Mouse (Mus musculus): ENCODE measurements around the gene Def8.
A peak's percentile ranks its signal among the peaks of the same experiment; 100 is the strongest.

The Def8 gene

GRCm38 (mm10) chr8:123423441-123423840, at the start of gene Def8:
TSS of gene Def8 (plus strand) at chr8:123423527.
- no peak for DNase-seq (ENCODE audit: low spot score)

- peak; percentile 85 for DNase-seq (ENCODE audit: low spot score)
Observed at GRCm38 (mm10) chr8:123374239-123374578, 49.1 kb upstream of the Def8 start.

- no peak for DNase-seq (ENCODE audit: low spot score)
Observed at GRCm38 (mm10) chr8:123375701-123376100, 47.6 kb upstream of the Def8 start.

GRCm38 (mm10) chr8:123376106-123376505, 47.2 kb upstream of the Def8 start:
- DNase-seq (ENCODE audit: low spot score), result no peak

- DNase-seq (ENCODE audit: low spot score), result no peak
Observed at GRCm38 (mm10) chr8:123381711-123382110, 41.6 kb upstream of the Def8 start.

GRCm38 (mm10) chr8:123382516-123382915, 40.8 kb upstream of the Def8 start:
- DNase-seq (ENCODE audit: low spot score), result no peak

GRCm38 (mm10) chr8:123384883-123385540, 38.3 kb upstream of the Def8 start:
- DNase-seq (ENCODE audit: low spot score), result no peak

GRCm38 (mm10) chr8:123387041-123387440, 36.3 kb upstream of the Def8 start:
- no peak for DNase-seq (ENCODE audit: low spot score)

- DNase-seq (ENCODE audit: low spot score), result no peak
Observed at GRCm38 (mm10) chr8:123387801-123388200, 35.5 kb upstream of the Def8 start.

- no peak for DNase-seq (ENCODE audit: low spot score)
Observed at GRCm38 (mm10) chr8:123389026-123389425, 34.3 kb upstream of the Def8 start.

GRCm38 (mm10) chr8:123398308-123398707, 25.0 kb upstream of the Def8 start:
- DNase-seq (ENCODE audit: low spot score), result no peak

GRCm38 (mm10) chr8:123401936-123402335, 21.4 kb upstream of the Def8 start:
- no peak for DNase-seq (ENCODE audit: low spot score)

- DNase-seq (ENCODE audit: low spot score), result no peak
Observed at GRCm38 (mm10) chr8:123402730-123403326, 20.5 kb upstream of the Def8 start.

GRCm38 (mm10) chr8:123404521-123404920, 18.8 kb upstream of the Def8 start:
- no peak for DNase-seq (ENCODE audit: low spot score)

GRCm38 (mm10) chr8:123406786-123407185, 16.5 kb upstream of the Def8 start, which contains the start of gene Mc1r:
TSS of gene Mc1r (plus strand) at chr8:123407107.
- DNase-seq (ENCODE audit: low spot score), result no peak

GRCm38 (mm10) chr8:123407612-123408011, 15.7 kb upstream of the Def8 start:
- DNase-seq (ENCODE audit: low spot score), result no peak

GRCm38 (mm10) chr8:123408586-123409544, 14.5 kb upstream of the Def8 start:
- peak; percentile 71 for DNase-seq (ENCODE audit: low spot score)

GRCm38 (mm10) chr8:123410049-123410587, 13.2 kb upstream of the Def8 start:
- DNase-seq (ENCODE audit: low spot score), result peak; percentile 20

- no peak for DNase-seq (ENCODE audit: low spot score)
Observed at GRCm38 (mm10) chr8:123410788-123411187, 12.5 kb upstream of the Def8 start.

GRCm38 (mm10) chr8:123411246-123411645, 12.1 kb upstream of the Def8 start, which contains the start of gene Tubb3:
TSS of gene Tubb3 (plus strand) at chr8:123411424.
- peak; percentile 67 for DNase-seq (ENCODE audit: low spot score)

- DNase-seq (ENCODE audit: low spot score), result no peak
Observed at GRCm38 (mm10) chr8:123411781-123412327, 11.5 kb upstream of the Def8 start.

GRCm38 (mm10) chr8:123412560-123413170, 10.7 kb upstream of the Def8 start:
- DNase-seq (ENCODE audit: low spot score), result no peak

Data from ovary, adult 18-20 months (tissue).